Mouse (Mus musculus) frontal cortex, adult 2 months (tissue): ENCODE results near the gene Igfbp7. TPM values are rescaled to one million over a fixed set of nuclear protein-coding genes. Genes with fewer than 3 reads are reported as not detected.

ENCODE experiments used
- DNase-seq, 2 experiments: peaks; one replicate each; pipeline ENCODE4 v3.0.0; 2022; ENCODE audit warnings: low spot score in 1 of 2; ENCODE audit errors: extremely low spot score in 1 of 2
- polyA plus RNA-seq: library from polyadenylated mRNA; depleted of rRNA; stranded (reverse); fragments of >200 nt; gene quantifications from 2 replicates; pipeline ENCODE4 v1.2.3, GENCODE M21; 2012

The Igfbp7 gene
- polyA plus RNA-seq, 1 experiment = 99.9 TPM

GRCm38 (mm10) chr5:77357405-77358149 is 50.3 kb downstream of the Igfbp7 start:
- no peak for DNase-seq

- DNase-seq = no peak
These were observed 52.3 kb downstream of the Igfbp7 start for GRCm38 (mm10) chr5:77355307-77356265.

- peak; percentile 75 to 95 for DNase-seq
These were observed 53.5 kb downstream of the Igfbp7 start for GRCm38 (mm10) chr5:77354361-77354787.

- no peak for DNase-seq
These were observed 56.1 kb downstream of the Igfbp7 start for GRCm38 (mm10) chr5:77351691-77352090.

- DNase-seq = no peak
These were observed 57.7 kb downstream of the Igfbp7 start for GRCm38 (mm10) chr5:77349971-77350658.

GRCm38 (mm10) chr5:77348901-77349300 is 58.9 kb downstream of the Igfbp7 start:
- no peak for DNase-seq

- DNase-seq = no peak
These were observed 67.8 kb downstream of the Igfbp7 start for GRCm38 (mm10) chr5:77340033-77340432.

- no peak for DNase-seq
These were observed 77.7 kb downstream of the Igfbp7 start for GRCm38 (mm10) chr5:77330154-77330553.

GRCm38 (mm10) chr5:77324936-77325335 is 82.9 kb downstream of the Igfbp7 start:
- DNase-seq = no peak

- DNase-seq = no peak
These were observed 92.9 kb downstream of the Igfbp7 start for GRCm38 (mm10) chr5:77314986-77315385.

- no peak for DNase-seq
These were observed 93.6 kb downstream of the Igfbp7 start for GRCm38 (mm10) chr5:77314206-77314605.

- peak; percentile 94 to 100 for DNase-seq
These were observed 97.7 kb downstream of the Igfbp7 start, which contains the start of the genes Noa1 and Polr2b for GRCm38 (mm10) chr5:77309924-77310772. TSS of gene Noa1 (minus strand) at chr5:77310084. TSS of gene Polr2b (plus strand) at chr5:77310147.

- peak; percentile 5 to 30 for DNase-seq
These were observed 98.6 kb downstream of the Igfbp7 start for GRCm38 (mm10) chr5:77309051-77309906.

- no peak for DNase-seq
These were observed 99.9 kb downstream of the Igfbp7 start for GRCm38 (mm10) chr5:77307821-77308553.

- peak in 1 of 2 experiments; percentile 36 for DNase-seq
These were observed 106.4 kb downstream of the Igfbp7 start for GRCm38 (mm10) chr5:77301296-77301903.

GRCm38 (mm10) chr5:77299486-77299885 is 108.4 kb downstream of the Igfbp7 start:
- no peak for DNase-seq
